Mouse (Mus musculus) G1E (cell line): ENCODE measurements around the gene Rcor1. TPM values are rescaled to one million over a fixed set of nuclear protein-coding genes. Genes with fewer than 3 reads are reported as not detected.

Experiments used
- ATAC-seq: 2 replicates; pipeline ENCODE4 v1.8.0; 2016; ENCODE audit warnings: mild to moderate bottlenecking; ENCODE audit not compliant: insufficient number of reproducible peaks, poor library complexity, low FRiP score, severe bottlenecking; ENCODE audit errors: extremely low read depth
- DNase-seq: peaks from one replicate; pipeline ENCODE4 v3.0.0; 2012; ENCODE audit warnings: low spot score
- H3K27me3 ChIP-seq: 2 replicates; pipeline ENCODE4 v1.6.1; 2012; ENCODE audit warnings: mild to moderate bottlenecking, low read length, inconsistent platforms; ENCODE audit not compliant: insufficient read depth
- H3K36me3 ChIP-seq: replicated peaks from 2 replicates; pipeline ENCODE3; 2012; ENCODE audit warnings: mild to moderate bottlenecking, inconsistent platforms
- H3K4me1 ChIP-seq: 2 replicates; pipeline ENCODE4 v1.6.1; 2012; ENCODE audit warnings: low read depth, low read length, inconsistent platforms, mixed read lengths; ENCODE audit not compliant: insufficient read depth
- H3K4me3 ChIP-seq: 2 replicates; pipeline ENCODE4 v1.5.1; 2012; ENCODE audit warnings: low read depth, mild to moderate bottlenecking, inconsistent platforms, low read length, moderate library complexity, mixed read lengths
- H3K9me3 ChIP-seq: replicated peaks from 2 replicates; pipeline ENCODE4 v1.6.1; 2012; ENCODE audit warnings: inconsistent platforms
- CTCF ChIP-seq: IDR thresholded peaks from 2 replicates; pipeline ENCODE4 v1.5.1; 2012; ENCODE audit warnings: low read depth, low read length, inconsistent platforms, mixed read lengths
- GATA1 ChIP-seq: IDR thresholded peaks from 2 replicates; pipeline ENCODE4 v1.6.1; 2012; ENCODE audit warnings: borderline replicate concordance, low read length, inconsistent platforms, mixed read lengths
- GATA2 ChIP-seq: IDR thresholded peaks from 2 replicates; pipeline ENCODE4 v1.6.1; 2012; ENCODE audit warnings: low read depth, low read length, inconsistent platforms, borderline replicate concordance
- POLR2AphosphoS5 ChIP-seq: IDR thresholded peaks from 2 replicates; pipeline ENCODE4 v1.6.1; 2012; ENCODE audit warnings: low read depth, low read length, inconsistent platforms; ENCODE audit not compliant: insufficient replicate concordance
- TAL1 ChIP-seq: conservative IDR thresholded peaks from 2 replicates; pipeline ENCODE4 v1.6.1; 2012; ENCODE audit warnings: low read depth, low read length, inconsistent platforms, mixed read lengths
- polyA plus RNA-seq: library from polyadenylated mRNA; stranded (reverse); fragments of >175 nt; gene quantifications from 2 replicates; pipeline ENCODE4 v1.2.3, GENCODE M21; 2012
- total RNA-seq, 2 experiments: library from RNA; stranded (forward) in 1 of 2; stranded (reverse) in 1 of 2; fragments of 200-1000 nt in 1 of 2; fragments of >200 nt in 1 of 2; fragmentation: Nextera tagmentation in 1 of 2; gene quantifications; 2 replicates each; pipeline ENCODE4 v1.2.3; 2014 to 2017

Rcor1 gene
- total and polyA plus RNA-seq, 3 experiments, result 84.4 to 304 (median 125) TPM

DNA sequence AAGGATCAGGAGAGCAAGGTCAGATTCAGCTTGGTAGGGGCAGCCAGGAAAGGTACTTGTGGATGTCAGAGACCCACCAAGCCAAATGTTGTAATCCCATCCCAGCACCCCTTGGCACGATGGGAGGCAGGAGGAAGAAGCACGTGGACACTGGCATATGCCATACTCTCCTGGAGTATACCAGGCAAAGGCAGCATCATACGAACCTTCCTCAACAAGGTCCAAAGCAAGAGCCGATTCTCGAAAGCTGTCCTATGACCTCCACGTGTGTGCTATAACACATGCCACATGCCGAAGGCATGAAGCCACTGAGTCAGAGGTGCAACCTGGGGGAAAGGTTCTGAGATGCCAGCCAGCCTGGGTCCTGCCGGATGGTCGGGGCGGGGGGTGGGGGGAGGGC, 121.7 kb downstream of the Rcor1 start:
- H3K4me1 ChIP-seq, result no peaks in the 10 kb centered on the region
- TF ChIP-seq POLR2AphosphoS5, result no peak
- TF ChIP-seq GATA1, result no peak
- no peak for TF ChIP-seq TAL1
- no peak for TF ChIP-seq CTCF
- TF ChIP-seq GATA2, result no peak

DNA sequence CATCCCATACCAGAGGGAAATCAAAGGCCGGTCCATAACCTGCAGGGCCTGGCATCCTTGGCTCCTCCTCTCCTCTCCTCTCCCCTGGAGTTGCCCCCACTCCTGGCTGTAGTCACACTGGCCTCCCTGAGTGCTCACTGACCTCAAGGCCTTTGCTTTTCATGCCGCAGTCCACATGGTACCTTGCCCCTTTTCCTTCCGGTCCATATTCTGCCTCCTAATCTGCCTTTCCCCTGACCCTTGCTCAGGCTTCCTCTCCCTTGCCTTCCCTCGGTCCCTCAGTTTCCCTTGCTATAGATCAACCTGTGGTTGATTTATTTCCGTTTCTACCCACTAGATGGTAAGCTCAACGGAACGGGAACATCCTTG, 122.8 kb downstream of the Rcor1 start:
- Histone ChIP-seq H3K36me3 (no peaks in the 10 kb centered on the region), H3K9me3 (peaks cover 9% of the 10 kb centered on the region), H3K4me3 (no peak overlapping the region), H3K4me1 (no peaks in the 10 kb centered on the region), H3K27me3 (peaks cover 37% of the 10 kb centered on the region)
- no peak for TF ChIP-seq POLR2AphosphoS5
- TF ChIP-seq CTCF, result no peak
- TF ChIP-seq GATA1, result no peak
- no peak for TF ChIP-seq TAL1
- no peak for TF ChIP-seq GATA2
- DNase-seq, result no peak
- no peak for ATAC-seq

More for the DNA sequence above, 121.7 kb downstream of the Rcor1 start:
- ATAC-seq (no peak), DNase-seq (no peak)
- Histone ChIP-seq H3K36me3 (no peaks in the 10 kb centered on the region), H3K27me3 (peaks cover 34% of the 10 kb centered on the region), H3K4me3 (no peak overlapping the region), H3K9me3 (peaks cover 5% of the 10 kb centered on the region)

DNA sequence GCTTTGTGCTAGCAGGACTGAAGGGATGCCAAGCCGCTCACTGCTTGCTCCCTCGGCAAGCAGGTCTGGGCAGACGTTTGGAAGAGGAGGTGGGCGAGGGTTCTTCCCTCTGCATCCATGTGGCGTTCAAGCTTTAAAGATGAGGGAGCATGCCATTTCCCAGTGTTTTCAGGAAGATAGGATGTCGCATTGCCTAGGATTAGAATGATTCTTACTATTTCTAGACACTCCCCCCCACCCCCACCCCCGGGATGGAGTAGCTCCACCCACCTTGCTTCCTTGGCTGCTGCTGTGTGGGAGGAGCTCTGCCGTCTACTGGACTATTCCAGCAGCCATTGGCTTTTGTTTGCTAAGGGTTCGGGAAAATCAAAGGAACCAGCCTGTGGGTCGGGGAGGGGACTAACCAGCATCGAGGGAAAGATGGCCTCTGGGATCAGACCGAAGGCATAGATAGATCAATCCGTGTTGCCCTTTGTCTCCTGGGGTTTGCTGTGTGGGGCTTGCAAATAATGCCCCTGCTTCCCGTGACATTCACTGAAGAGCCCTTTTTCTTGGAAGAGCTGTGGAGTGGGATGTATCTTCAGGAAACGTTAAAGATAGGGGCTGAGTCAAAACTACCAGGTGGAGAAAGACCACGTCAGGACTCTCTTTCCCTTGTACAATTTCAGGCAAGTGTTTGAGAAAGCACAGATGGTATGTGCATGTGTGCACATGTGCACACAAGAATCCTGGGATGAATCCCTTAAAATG, 123.3 kb downstream of the Rcor1 start:
- Histone ChIP-seq H3K36me3 (no peaks in the 10 kb centered on the region), H3K4me1 (no peaks in the 10 kb centered on the region), H3K4me3 (no peak overlapping the region), H3K9me3 (peaks cover 10% of the 10 kb centered on the region), H3K27me3 (peaks cover 39% of the 10 kb centered on the region)
- TF ChIP-seq GATA1 (no peak), CTCF (no peak), TAL1 (no peak), GATA2 (no peak), POLR2AphosphoS5 (no peak)
- ATAC-seq (no peak), DNase-seq (no peak)

DNA sequence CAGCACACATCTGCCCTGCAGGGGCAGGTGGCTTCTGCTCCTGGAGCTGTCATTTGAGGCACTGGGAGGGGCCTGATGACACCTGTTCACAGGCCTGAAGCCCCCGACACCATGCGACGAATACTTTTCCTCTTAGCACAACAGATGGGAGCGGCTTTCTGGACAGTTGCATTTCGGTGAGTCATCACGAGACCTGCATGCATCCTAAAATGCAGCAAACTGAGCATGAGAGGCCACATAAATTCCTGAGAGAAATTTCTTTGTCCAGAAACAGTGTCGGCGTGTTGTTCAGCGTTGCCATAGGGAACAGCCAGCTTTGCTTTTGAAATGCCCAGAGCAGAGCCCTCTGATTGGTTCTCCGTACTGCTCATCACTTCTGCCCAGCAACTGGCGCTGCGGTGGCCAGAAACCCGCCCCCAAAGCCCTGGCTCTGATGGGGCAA, 125.2 kb downstream of the Rcor1 start:
- no peak for TF ChIP-seq CTCF
- TF ChIP-seq GATA1, result no peak
- no peak for TF ChIP-seq GATA2
- no peak for TF ChIP-seq TAL1
- no peaks in the 10 kb centered on the region for H3K4me1 ChIP-seq
- DNase-seq (no peak), ATAC-seq (no peak)
- peaks cover 36% of the 10 kb centered on the region for H3K27me3 ChIP-seq
- H3K9me3 ChIP-seq, result peaks cover 10% of the 10 kb centered on the region
- no peak overlapping the region for H3K4me3 ChIP-seq
- no peaks in the 10 kb centered on the region for H3K36me3 ChIP-seq

DNA sequence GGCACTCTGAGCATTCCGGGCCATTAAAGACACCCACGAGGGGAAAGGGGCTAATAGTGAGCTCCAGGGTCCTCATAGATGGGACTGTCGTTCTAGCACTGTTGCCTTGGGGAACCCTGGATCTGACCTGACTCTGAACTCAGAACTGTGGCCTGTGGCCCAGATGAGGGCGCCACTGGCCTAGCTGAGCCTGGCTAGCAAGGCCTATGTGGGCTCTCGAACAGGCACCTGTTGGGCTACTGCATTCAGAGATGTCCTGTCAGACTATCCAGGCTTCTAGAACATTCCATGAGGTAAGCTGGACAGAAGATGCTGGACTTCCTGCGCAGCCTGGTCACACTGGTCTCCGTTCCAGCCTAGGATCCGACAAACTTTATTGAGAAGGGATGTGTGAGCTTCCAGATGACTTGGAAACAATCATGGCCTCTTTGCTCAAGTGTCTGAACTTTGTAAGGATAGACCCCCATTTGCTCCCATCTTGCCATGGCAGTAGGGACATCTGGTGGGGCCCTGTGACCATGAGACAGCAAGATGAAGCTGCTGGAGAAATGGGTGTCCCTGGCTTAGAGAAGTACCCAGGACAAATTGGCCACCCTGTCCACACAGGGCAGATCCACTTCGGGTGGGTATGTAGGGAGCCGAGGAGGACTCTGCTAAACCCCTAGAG, 126.1 kb downstream of the Rcor1 start:
- TF ChIP-seq POLR2AphosphoS5 (no peak), CTCF (no peak), TAL1 (no peak), GATA1 (no peak), GATA2 (no peak)
- ATAC-seq, result no peak
- H3K4me3 ChIP-seq, result no peak overlapping the region; the same call in 1 of the 2 replicates
- H3K4me1 ChIP-seq, result no peaks in the 10 kb centered on the region
- peaks cover 40% of the 10 kb centered on the region for H3K27me3 ChIP-seq
- H3K36me3 ChIP-seq, result no peaks in the 10 kb centered on the region
- H3K9me3 ChIP-seq, result peaks cover 10% of the 10 kb centered on the region
- no peak for DNase-seq

Other genes with a start within 250 kb of the Rcor1 start
- 0.49 and 3.3 TPM in 2 replicates for gene Mok, start 198.4 kb upstream of the Rcor1 start, total RNA-seq (2014; fragmentation: Nextera tagmentation)
- 0.76 and 0.93 TPM in 2 replicates for gene Mok, start 198.4 kb upstream of the Rcor1 start, total RNA-seq (2017)
- gene Mok, start 198.4 kb upstream of the Rcor1 start, polyA plus RNA-seq, result 0.41 and 0.62 TPM in 2 replicates
- gene Zfp839, start 189.1 kb upstream of the Rcor1 start, total RNA-seq (2014; fragmentation: Nextera tagmentation), result 4.7 and 8.1 TPM in 2 replicates
- 7.9 and 16.0 TPM in 2 replicates for gene Zfp839, start 189.1 kb upstream of the Rcor1 start, total RNA-seq (2017)
- gene Zfp839, start 189.1 kb upstream of the Rcor1 start, polyA plus RNA-seq, result 7.0 and 8.0 TPM in 2 replicates
- gene Cinp, start 150.2 kb upstream of the Rcor1 start, total RNA-seq (2014; fragmentation: Nextera tagmentation), result 78.8 and 82.8 TPM in 2 replicates
- 127 and 134 TPM in 2 replicates for gene Cinp, start 150.2 kb upstream of the Rcor1 start, total RNA-seq (2017)
- 14.0 and 23.4 TPM in 2 replicates for gene Cinp, start 150.2 kb upstream of the Rcor1 start, polyA plus RNA-seq
- gene Tecpr2, start 150.1 kb upstream of the Rcor1 start, total RNA-seq (2014; fragmentation: Nextera tagmentation), result 9.2 and 13.9 TPM in 2 replicates
- 7.7 and 8.7 TPM in 2 replicates for gene Tecpr2, start 150.1 kb upstream of the Rcor1 start, total RNA-seq (2017)
- gene Tecpr2, start 150.1 kb upstream of the Rcor1 start, polyA plus RNA-seq, result 4.5 and 5.6 TPM in 2 replicates
- gene Ankrd9, start 60.3 kb upstream of the Rcor1 start, total RNA-seq (2014; fragmentation: Nextera tagmentation), result 2.6 and 3.5 TPM in 2 replicates
- gene Ankrd9, start 60.3 kb upstream of the Rcor1 start, total RNA-seq (2017), result 7.5 and 16.0 TPM in 2 replicates
- gene Ankrd9, start 60.3 kb upstream of the Rcor1 start, polyA plus RNA-seq, result 16.5 and 19.3 TPM in 2 replicates
- not detected in 2 replicates for gene Traf3, start 127.0 kb downstream of the Rcor1 start, total RNA-seq (2014; fragmentation: Nextera tagmentation)
- gene Traf3, start 127.0 kb downstream of the Rcor1 start, total RNA-seq (2017), result 0.16 and 0.35 TPM in 2 replicates
- gene Traf3, start 127.0 kb downstream of the Rcor1 start, polyA plus RNA-seq, result not detected in 2 replicates
- not detected in 2 replicates for gene 4930595D18Rik, start 145.1 kb downstream of the Rcor1 start, total RNA-seq (2014; fragmentation: Nextera tagmentation)
- gene 4930595D18Rik, start 145.1 kb downstream of the Rcor1 start, total RNA-seq (2017), result 0.16 TPM in 1 of 2 replicates, not detected in the other
- gene 4930595D18Rik, start 145.1 kb downstream of the Rcor1 start, polyA plus RNA-seq, result not detected in 2 replicates
- gene Amn, start 231.7 kb downstream of the Rcor1 start, total RNA-seq (2014; fragmentation: Nextera tagmentation), result not detected in 2 replicates
- not detected in 2 replicates for gene Amn, start 231.7 kb downstream of the Rcor1 start, total RNA-seq (2017)
- gene Amn, start 231.7 kb downstream of the Rcor1 start, polyA plus RNA-seq, result 0.16 and 0.17 TPM in 2 replicates